Mouse (Mus musculus) cerebellum, postnatal 14 days (tissue): ENCODE data around the gene Ecsit.
"Not testable (repeated sequence)": the region's sequence is repeated elsewhere in the genome, so short reads cannot be mapped to it uniquely, and the experiment has no call there.

Source experiments
- DNase-seq, 2 experiments: peaks; one replicate each; pipeline ENCODE4 v3.0.0; 2021; ENCODE audit warnings: mixed read lengths in 2 of 2

Gene Ecsit

DNA sequence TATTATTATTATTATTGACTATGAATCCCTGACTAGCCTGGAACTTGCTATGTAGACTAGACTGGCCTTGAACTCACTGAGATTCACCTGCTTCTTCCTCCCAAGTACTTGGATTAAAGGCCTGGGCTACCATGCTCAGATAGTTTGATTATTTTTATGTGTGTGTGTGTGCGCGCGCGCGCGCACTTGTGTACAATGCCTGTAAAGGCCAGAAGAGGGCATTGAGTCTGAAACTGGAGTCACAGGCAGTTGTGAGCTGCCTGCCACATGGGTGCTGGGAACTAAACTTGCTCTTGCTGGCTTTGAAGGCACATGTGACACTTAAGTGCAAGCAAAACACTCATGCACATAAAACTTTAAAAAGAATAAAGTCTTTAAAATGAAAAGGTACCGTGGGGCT, 4.0 kb upstream of the Ecsit start:
- no peak for DNase-seq

DNA sequence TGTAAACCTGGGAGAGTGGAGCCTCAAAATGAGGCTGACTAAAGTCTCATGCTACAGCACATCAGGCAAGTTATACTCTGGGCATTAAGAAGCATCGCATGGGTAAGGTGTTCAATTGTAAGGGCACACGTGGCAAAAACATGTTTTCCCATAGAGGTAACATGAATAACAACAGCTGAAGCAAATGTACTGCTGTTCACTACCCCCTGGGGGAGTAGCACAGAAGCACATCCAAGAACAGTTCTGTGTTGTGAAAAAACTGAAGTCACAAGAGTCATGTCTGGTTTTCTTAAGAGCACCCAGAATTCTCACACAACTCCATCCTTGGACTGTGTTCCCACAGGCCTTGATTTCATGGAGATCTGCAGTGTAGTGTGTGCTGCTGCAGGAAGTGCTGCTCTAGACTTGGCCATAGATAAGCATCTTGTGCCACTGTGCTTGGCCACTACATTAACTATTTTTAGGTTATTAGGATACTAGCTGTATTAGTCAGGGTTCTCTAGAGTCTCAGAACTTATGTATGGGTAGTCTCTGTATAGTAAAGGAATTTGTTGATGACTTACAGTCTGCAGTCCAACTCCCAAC, 1.9 kb upstream of the Ecsit start:
- DNase-seq, result no peak

GRCm38 (mm10) chr9:22086012-22086411, 774 bp upstream of the Ecsit start:
- no peak for DNase-seq

- DNase-seq, result no peak
These were observed 594 bp downstream of the Ecsit start for GRCm38 (mm10) chr9:22084667-22085021.

GRCm38 (mm10) chr9:22076223-22076622, 9.0 kb downstream of the Ecsit start:
- no peak for DNase-seq

- DNase-seq, result not testable (repeated sequence)
These were observed 9.5 kb downstream of the Ecsit start for GRCm38 (mm10) chr9:22075778-22076177.

- DNase-seq, result peak; percentile 44 to 58
These were observed 13.0 kb downstream of the Ecsit start for GRCm38 (mm10) chr9:22072276-22072675.

DNA sequence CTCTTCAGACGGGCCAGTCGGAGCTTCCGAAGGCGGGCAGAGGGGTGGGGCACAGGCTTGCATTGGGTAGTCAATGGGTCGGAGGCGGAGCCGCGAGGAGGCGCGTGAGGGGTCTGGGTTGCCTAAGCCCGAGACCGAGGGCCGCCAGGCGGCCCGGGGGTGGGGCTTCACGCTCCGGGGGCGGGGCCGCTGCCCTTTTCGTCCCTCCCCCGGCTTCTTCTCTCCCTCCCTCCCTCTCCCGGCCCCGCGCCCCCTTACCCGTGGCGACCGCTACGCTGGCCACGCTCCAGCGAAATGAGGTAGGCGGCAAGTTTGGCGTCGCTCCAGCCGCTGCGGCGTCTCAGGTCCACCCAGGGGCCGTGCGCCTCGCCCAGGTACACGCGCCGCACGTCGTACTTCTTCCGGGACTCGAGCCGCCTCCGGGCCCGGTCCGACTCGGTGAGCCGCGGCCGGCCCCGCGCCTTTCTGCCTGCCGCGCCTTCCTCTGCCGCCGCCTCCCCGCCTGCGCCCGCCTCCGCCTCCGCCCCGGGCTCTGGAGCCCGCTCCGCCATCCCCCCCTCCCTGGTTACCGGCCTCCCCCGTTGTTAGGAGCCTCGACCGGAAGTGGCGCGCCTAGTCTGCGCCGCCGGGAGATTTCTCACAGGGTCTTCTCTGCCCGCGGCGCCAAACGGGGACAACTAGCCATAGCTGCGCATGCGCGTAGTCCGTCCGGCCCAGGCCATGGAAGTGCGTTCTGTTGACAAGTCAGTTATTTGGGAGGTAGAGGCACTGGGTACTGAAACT, 14.3 kb downstream of the Ecsit start, which contains the start of the genes Gm49318 and Zfp653:
TSS of gene Gm49318 (minus strand) at position 469 of the 783 bp plus-strand sequence.
TSS of gene Zfp653 (minus strand) at position 586 of the 783 bp plus-strand sequence.
- peak; percentile 99 for DNase-seq

GRCm38 (mm10) chr9:22069881-22070553, 15.2 kb downstream of the Ecsit start:
- DNase-seq, result peak in 1 of 2 experiments; percentile 9

DNA sequence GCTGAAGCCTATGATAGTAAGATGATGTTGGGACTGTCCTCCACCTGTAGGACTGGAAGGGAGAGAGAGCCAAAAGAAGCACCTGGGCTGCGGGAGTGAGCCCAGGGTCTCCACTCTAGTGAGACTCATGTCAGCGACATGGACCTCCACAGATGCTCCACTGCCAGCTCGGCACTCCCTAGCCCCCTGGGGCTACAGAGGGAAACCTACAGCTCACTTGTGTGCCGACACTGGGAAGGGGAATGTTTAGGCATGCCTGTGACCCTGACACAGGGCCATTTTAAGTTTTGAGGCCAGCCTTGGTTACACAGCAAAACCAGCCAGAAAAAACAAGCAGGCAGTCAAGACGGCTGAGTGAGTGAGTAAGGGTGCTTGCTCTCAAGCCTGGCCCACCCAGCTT, 18.0 kb downstream of the Ecsit start:
- peak in 1 of 2 experiments; percentile 6 for DNase-seq

GRCm38 (mm10) chr9:22066433-22066832, 18.8 kb downstream of the Ecsit start:
- peak; percentile 71 to 87 for DNase-seq

- DNase-seq, result no peak
These were observed 19.6 kb downstream of the Ecsit start for GRCm38 (mm10) chr9:22065642-22066041.

GRCm38 (mm10) chr9:22064341-22064740, 20.9 kb downstream of the Ecsit start:
- DNase-seq, result peak; percentile 85 to 87

GRCm38 (mm10) chr9:22061339-22061738, 23.9 kb downstream of the Ecsit start:
- peak; percentile 35 to 43 for DNase-seq

GRCm38 (mm10) chr9:22058011-22058424, 27.2 kb downstream of the Ecsit start:
- DNase-seq, result peak; percentile 64 to 74

GRCm38 (mm10) chr9:22057031-22057517, 28.2 kb downstream of the Ecsit start:
- no peak for DNase-seq

DNA sequence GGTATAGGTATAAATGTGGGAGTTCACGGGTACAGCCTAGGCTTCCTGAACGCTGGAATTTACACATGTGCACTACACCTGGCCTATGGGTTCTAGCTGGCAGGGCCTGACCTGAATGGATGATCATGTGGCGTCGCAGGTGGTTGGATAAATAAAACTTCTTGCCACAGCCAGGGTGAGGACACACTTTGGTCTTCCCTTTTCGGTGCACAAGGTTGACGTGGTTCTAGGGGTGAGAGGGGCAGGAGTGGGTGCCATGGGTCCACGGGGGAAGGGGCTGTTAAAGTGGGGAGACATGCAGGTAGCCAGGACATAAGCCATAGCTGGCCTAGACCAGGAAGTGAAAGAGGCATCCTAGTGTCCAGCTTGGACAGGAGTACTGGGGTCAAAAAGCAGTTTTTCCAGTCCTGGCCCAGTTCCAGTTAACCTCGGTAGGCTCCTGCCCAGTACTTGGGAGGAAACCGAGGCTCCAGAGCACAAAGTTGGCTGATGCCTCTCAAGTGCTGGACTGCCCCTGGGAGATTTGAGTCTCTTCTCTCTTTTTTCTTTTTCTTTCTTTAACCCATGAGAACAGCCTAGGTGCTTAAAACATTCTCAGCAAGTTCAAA, 28.8 kb downstream of the Ecsit start:
- DNase-seq, result no peak

DNA sequence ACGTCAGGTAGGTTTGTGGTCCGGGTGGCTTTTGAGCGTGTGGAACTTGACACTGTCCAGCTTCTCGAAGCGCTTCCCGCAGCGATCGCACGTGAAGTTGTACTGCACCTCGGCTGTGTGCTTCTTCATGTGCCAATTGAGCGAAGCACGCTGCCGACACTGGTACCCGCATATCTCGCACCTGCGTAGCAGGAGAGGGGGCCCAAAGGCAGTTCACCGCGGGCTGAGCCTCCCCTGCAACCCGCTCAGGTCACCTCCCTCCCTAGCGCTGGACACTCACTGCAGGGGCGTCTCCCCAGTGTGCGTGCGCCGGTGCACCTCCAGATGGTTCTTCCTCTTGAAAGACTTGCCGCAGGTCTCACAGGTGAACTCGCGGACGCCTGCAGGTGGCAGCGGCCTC, 29.5 kb downstream of the Ecsit start:
- peak in 1 of 2 experiments; percentile 48 for DNase-seq

DNA sequence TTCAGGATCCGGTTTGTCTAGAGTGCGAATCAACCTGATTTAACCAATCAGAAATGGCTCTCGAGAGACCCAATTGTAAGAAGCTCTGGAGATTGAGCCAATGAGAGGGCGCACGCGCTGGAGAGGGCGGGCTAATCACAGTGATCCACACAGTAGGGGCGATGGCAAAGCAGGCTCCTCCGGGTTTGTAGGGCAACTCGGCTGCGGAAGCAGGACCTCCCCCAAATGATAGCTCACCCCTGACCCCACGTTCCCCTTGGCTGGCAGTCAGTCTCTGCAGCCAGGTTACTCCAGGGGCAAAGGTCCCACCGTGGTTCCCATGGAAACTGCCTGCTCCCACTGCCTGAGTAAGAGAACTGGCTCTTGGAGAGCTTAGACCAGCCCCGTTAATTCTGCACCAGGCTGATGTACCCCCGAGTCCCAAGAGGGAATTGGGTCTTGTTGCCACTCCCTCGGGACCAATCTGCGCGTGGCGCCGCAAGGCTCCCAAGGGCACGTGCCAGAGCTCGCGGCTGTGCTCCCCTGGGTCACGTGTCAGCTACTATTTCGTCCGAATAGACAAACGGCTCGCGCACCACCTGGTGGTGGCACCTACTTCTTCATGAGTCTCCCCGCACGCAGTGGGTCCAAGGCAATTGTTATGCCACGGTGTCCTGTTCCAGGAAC, 30.7 kb downstream of the Ecsit start:
- peak; percentile 87 to 91 for DNase-seq

GRCm38 (mm10) chr9:22053657-22054056, 31.6 kb downstream of the Ecsit start:
- DNase-seq, result no peak

DNA sequence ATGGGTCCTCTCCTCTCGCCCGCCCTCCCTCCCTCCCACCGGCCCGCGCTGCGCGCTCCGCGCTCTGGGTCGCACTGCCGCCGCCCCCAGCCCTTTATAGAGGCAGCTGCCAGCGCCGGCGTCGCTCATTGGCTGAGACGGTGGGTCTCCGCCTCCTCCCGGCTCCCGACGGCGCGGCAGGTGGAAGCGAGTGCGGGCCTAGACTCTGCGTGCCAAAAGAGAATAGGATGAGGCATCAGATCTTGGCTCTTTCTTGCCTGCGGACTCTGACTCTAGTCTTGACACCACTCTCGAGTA, 33.3 kb downstream of the Ecsit start, which contains the start of gene Elavl3:
TSS of gene Elavl3 (minus strand) at position 66 of the 297 bp plus-strand sequence.
- peak; percentile 97 for DNase-seq

DNA sequence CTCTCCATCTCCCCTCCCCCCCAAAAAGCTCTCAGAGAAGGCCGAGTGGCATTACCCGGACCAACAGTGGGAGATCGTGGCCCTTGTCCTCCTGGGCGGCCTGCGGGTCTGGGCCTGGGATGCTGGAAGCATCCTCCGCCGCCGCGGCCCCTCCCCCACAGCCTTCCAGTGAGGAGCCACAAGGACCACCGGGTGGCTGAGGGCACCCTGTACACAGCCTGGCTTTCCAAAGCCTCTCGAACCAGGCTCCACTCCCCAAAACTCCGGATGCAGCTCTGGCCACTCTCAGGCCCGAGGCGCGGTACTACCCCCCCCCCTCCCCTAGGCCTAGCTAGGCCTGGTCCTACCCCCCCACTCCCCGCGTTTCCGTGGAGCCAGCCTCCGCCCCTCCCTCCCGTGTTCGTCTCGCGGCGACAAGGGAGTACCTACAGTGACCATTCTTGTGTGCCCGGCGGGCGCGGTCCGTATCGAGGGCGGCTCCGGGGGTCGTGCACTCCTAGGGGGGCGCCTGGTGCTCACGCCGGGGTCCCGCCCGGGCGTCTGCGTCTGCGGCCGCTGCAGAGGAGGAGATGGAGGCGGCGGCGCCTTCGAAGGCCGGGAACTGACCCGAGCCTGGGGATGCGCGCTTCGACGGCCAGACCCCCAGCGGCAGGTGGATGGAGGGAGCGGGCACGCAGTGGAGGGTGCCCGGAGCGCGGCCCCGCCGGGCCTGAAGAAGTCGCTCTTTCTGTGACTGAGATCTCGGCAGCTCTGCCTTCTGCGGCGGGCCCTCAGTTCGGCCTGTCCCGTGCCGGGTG, 33.9 kb downstream of the Ecsit start:
- DNase-seq, result peak; percentile 75 to 81
